Mouse (Mus musculus) midbrain, postnatal 0 days (tissue): ENCODE data around the gene Maml3. TPM values are rescaled to one million over a fixed set of nuclear protein-coding genes. Genes with fewer than 3 reads are reported as not detected.

ENCODE experiments used
- ATAC-seq: fragments of 200-750 bp; cut with Nextera tagmentation; 2 replicates; pipeline ENCODE4 v1.8.0; 2017; ENCODE audit warnings: moderate number of reproducible peaks, mild to moderate bottlenecking, moderate TSS enrichment, moderate library complexity; ENCODE audit not compliant: low FRiP score
- DNase-seq: peaks from one replicate; pipeline ENCODE4 v3.0.0-alpha.2; 2015; ENCODE audit warnings: low spot score
- H3K27ac ChIP-seq: fragments of 300-500 bp; sonication (generic); 2 replicates; pipeline ENCODE4 v1.5.1; 2014; ENCODE audit warnings: low read depth, mild to moderate bottlenecking, low read length, mixed read lengths
- H3K27me3 ChIP-seq: fragments of 300-500 bp; sonication (generic); 2 replicates; pipeline ENCODE4 v1.6.1; 2014; ENCODE audit warnings: low read length, control low read depth, mixed read lengths; ENCODE audit not compliant: insufficient read depth
- H3K36me3 ChIP-seq: fragments of 300-500 bp; sonication (generic); 2 replicates; pipeline ENCODE4 v1.6.1; 2014; ENCODE audit warnings: low read length, control low read depth, mixed read lengths; ENCODE audit not compliant: insufficient read depth
- H3K4me1 ChIP-seq: fragments of 300-500 bp; sonication (generic); 2 replicates; pipeline ENCODE4 v1.6.1; 2014; ENCODE audit warnings: mild to moderate bottlenecking, control low read depth, antibody characterized with exemption, low read length, mixed read lengths; ENCODE audit not compliant: insufficient read depth
- H3K4me2 ChIP-seq: fragments of 300-500 bp; sonication (generic); 2 replicates; pipeline ENCODE4 v1.6.1; 2014; ENCODE audit warnings: low read depth, mild to moderate bottlenecking, low read length, mixed read lengths; ENCODE audit not compliant: poor library complexity, severe bottlenecking
- H3K4me3 ChIP-seq: fragments of 300-500 bp; sonication (generic); 2 replicates; pipeline ENCODE4 v1.5.1; 2014; ENCODE audit warnings: low read depth, mild to moderate bottlenecking, low read length, moderate library complexity
- H3K9ac ChIP-seq: fragments of 300-500 bp; sonication (generic); replicated peaks from 2 replicates; pipeline ENCODE4 v1.6.1; 2014; ENCODE audit warnings: mild to moderate bottlenecking, low read length, moderate library complexity, mixed read lengths; ENCODE audit not compliant: poor library complexity, severe bottlenecking
- H3K9me3 ChIP-seq: fragments of 300-500 bp; sonication (generic); 2 replicates; pipeline ENCODE4 v1.6.1; 2016; ENCODE audit warnings: low read length, control low read depth
- CTCF ChIP-seq: IDR thresholded peaks from 2 replicates; pipeline ENCODE4 v1.5.1; 2016; ENCODE audit warnings: antibody characterized with exemption, mild to moderate bottlenecking
- WGBS: fragments of 180-500 bp; shearing (Covaris S2); extraction: QIAGEN DNeasy Blood & Tissue Kit; methylation state at CpG from one replicate; pipeline ENCODE4 v1.1.7; 2014; 5-methylcytosine and 5-hydroxymethylcytosine counted together
- polyA plus RNA-seq: library from polyadenylated mRNA; unstranded; fragments of >200 nt; fragmentation: Nextera tagmentation; extraction: Ambion mirVana; gene quantifications from 2 replicates; pipeline ENCODE4 v1.2.1, GENCODE M21; 2015
- total RNA-seq: library from RNA; depleted of rRNA; stranded (reverse); fragments of >200 nt; gene quantifications from 2 replicates; pipeline ENCODE4 v1.2.3, GENCODE M21; 2014

Maml3 gene
- total and polyA plus RNA-seq, 2 experiments from 2014 or later, result 3.9 to 20.2 TPM

GRCm38 (mm10) chr3:51771839-51772630 lies 332.8 kb downstream of the Maml3 start:
- 68% methylated on average over 9 of the region's 9 CpGs for WGBS
- TF ChIP-seq CTCF, result no peak
- Histone ChIP-seq H3K27me3 (no peaks in the 10 kb centered on the region), H3K4me1 (no peaks in the 10 kb centered on the region), H3K9ac (no peak overlapping the region), H3K36me3 (no peaks in the 10 kb centered on the region), H3K9me3 (no peaks in the 10 kb centered on the region), H3K4me3 (no peak overlapping the region), H3K4me2 (no peak overlapping the region), H3K27ac (no peak overlapping the region)
- no peak for DNase-seq
- ATAC-seq, result no peak

GRCm38 (mm10) chr3:51769196-51769595 lies 335.7 kb downstream of the Maml3 start:
- Histone ChIP-seq H3K27ac (no peak overlapping the region), H3K36me3 (no peaks in the 10 kb centered on the region), H3K4me2 (no peak overlapping the region), H3K4me1 (no peaks in the 10 kb centered on the region), H3K4me3 (no peak overlapping the region), H3K9me3 (no peaks in the 10 kb centered on the region), H3K9ac (no peak overlapping the region), H3K27me3 (no peaks in the 10 kb centered on the region)
- ATAC-seq, result no peak
- TF ChIP-seq CTCF, result no peak
- 92% methylated on average over 6 of the region's 6 CpGs for WGBS
- DNase-seq, result no peak

- WGBS, result 79% methylated on average over 12 of the region's 12 CpGs
- Histone ChIP-seq H3K4me1 (0 out of 2 replicates have a peak, but pooled peaks cover 3% of the 10 kb centered on the region), H3K4me2 (no peak overlapping the region), H3K4me3 (no peak overlapping the region), H3K9ac (no peak overlapping the region), H3K9me3 (no peaks in the 10 kb centered on the region), H3K27ac (no peak overlapping the region), H3K27me3 (no peaks in the 10 kb centered on the region), H3K36me3 (no peaks in the 10 kb centered on the region)
- TF ChIP-seq CTCF, result no peak
- ATAC-seq (no peak), DNase-seq (no peak)
These were observed 339.5 kb downstream of the Maml3 start for GRCm38 (mm10) chr3:51765220-51765923.

- Histone ChIP-seq H3K36me3 (no peaks in the 10 kb centered on the region), H3K4me3 (no peak overlapping the region), H3K9ac (no peak overlapping the region), H3K4me1 (0 out of 2 replicates have a peak, but pooled peaks cover 6% of the 10 kb centered on the region), H3K27ac (no peak overlapping the region), H3K9me3 (no peaks in the 10 kb centered on the region), H3K4me2 (no peak overlapping the region), H3K27me3 (no peaks in the 10 kb centered on the region)
- DNase-seq (no peak), ATAC-seq (no peak)
- no peak for TF ChIP-seq CTCF
- WGBS, result 84% methylated on average over 3 of the region's 3 CpGs
These were observed 340.7 kb downstream of the Maml3 start for GRCm38 (mm10) chr3:51764175-51764574.

- no peaks in the 10 kb centered on the region for H3K36me3 ChIP-seq
- no peaks in the 10 kb centered on the region for H3K27me3 ChIP-seq
- H3K9ac ChIP-seq, result no peak overlapping the region
- DNase-seq (no peak), ATAC-seq (no peak)
- H3K27ac ChIP-seq, result peak overlapping the region; percentile 68
- 90% methylated on average over 10 of the region's 10 CpGs for WGBS
- no peak overlapping the region for H3K4me3 ChIP-seq
- 0 out of 2 replicates have a peak, but pooled peaks cover 6% of the 10 kb centered on the region for H3K4me1 ChIP-seq
- H3K9me3 ChIP-seq, result no peaks in the 10 kb centered on the region
- no peak overlapping the region for H3K4me2 ChIP-seq
- no peak for TF ChIP-seq CTCF
These were observed 342.0 kb downstream of the Maml3 start for GRCm38 (mm10) chr3:51762900-51763299.

- Histone ChIP-seq H3K27ac (no peak overlapping the region), H3K9me3 (no peaks in the 10 kb centered on the region), H3K4me2 (no peak overlapping the region), H3K36me3 (no peaks in the 10 kb centered on the region), H3K4me3 (no peak overlapping the region), H3K9ac (no peak overlapping the region), H3K27me3 (no peaks in the 10 kb centered on the region), H3K4me1 (0 out of 2 replicates have a peak, but pooled peaks cover 6% of the 10 kb centered on the region)
- no peak for ATAC-seq
- DNase-seq, result no peak
- 85% methylated on average over 3 of the region's 3 CpGs for WGBS
- no peak for TF ChIP-seq CTCF
These were observed 345.3 kb downstream of the Maml3 start for GRCm38 (mm10) chr3:51759534-51759933.
